Mouse (Mus musculus): ENCODE results near the gene Ctbs. TPM values are rescaled to one million over a fixed set of nuclear protein-coding genes. Genes with fewer than 3 reads are reported as not detected.
"Not testable (repeated sequence)": the region's sequence is repeated elsewhere in the genome, so short reads cannot be mapped to it uniquely, and the experiment has no call there.

The Ctbs gene
- polyA plus RNA-seq, 1 experiment from 2014 or later = 12.9 TPM

- H3K27ac ChIP-seq (ENCODE audit: low read depth, low read length) = no peak overlapping the region
- ATAC-seq (ENCODE audit: low FRiP score, low TSS enrichment) = no peak
- 86% methylated on average over 7 of the region's 7 CpGs for WGBS
- no peaks in the 10 kb centered on the region for H3K4me1 ChIP-seq (ENCODE audit: control insufficient read depth, insufficient read depth, low read length)
- H3K4me2 ChIP-seq (replicated peaks; ENCODE audit: low read depth, low read length) = no peak overlapping the region
- no peak overlapping the region for H3K9ac ChIP-seq (ENCODE audit: low read depth, low read length)
- no peaks in the 10 kb centered on the region for H3K9me3 ChIP-seq (ENCODE audit: control insufficient read depth, low read length)
- no peaks in the 10 kb centered on the region for H3K27me3 ChIP-seq (ENCODE audit: control insufficient read depth, insufficient read depth, low read length)
- no peak overlapping the region for H3K4me3 ChIP-seq (ENCODE audit: low read length)
- peaks cover 31% of the 10 kb centered on the region; the same call in 1 of the 2 replicates for H3K36me3 ChIP-seq (ENCODE audit: control insufficient read depth, insufficient read depth, low read length)
Measured at GRCm38 (mm10) chr3:146423710-146424109, 25.9 kb upstream of the Ctbs start.

- H3K4me2 ChIP-seq (replicated peaks; ENCODE audit: low read depth, low read length) = no peak overlapping the region
- H3K4me1 ChIP-seq (ENCODE audit: control insufficient read depth, insufficient read depth, low read length) = no peaks in the 10 kb centered on the region
- no peak for ATAC-seq (ENCODE audit: low FRiP score, low TSS enrichment)
- no peaks in the 10 kb centered on the region for H3K9me3 ChIP-seq (ENCODE audit: control insufficient read depth, low read length)
- H3K9ac ChIP-seq (ENCODE audit: low read depth, low read length) = no peak overlapping the region
- no peak overlapping the region for H3K4me3 ChIP-seq (ENCODE audit: low read length)
- 73% methylated on average over 7 of the region's 7 CpGs for WGBS
- H3K27ac ChIP-seq (ENCODE audit: low read depth, low read length) = no peak overlapping the region
- peaks cover 24% of the 10 kb centered on the region; the same call in 1 of the 2 replicates for H3K36me3 ChIP-seq (ENCODE audit: control insufficient read depth, insufficient read depth, low read length)
- H3K27me3 ChIP-seq (ENCODE audit: control insufficient read depth, insufficient read depth, low read length) = no peaks in the 10 kb centered on the region
Measured at GRCm38 (mm10) chr3:146424306-146424900, 25.2 kb upstream of the Ctbs start.

- ATAC-seq (ENCODE audit: low FRiP score, low TSS enrichment) = no peak
- H3K27me3 ChIP-seq (ENCODE audit: control insufficient read depth, insufficient read depth, low read length) = no peaks in the 10 kb centered on the region
- peaks cover 30% of the 10 kb centered on the region for H3K36me3 ChIP-seq (ENCODE audit: control insufficient read depth, insufficient read depth, low read length)
Measured at GRCm38 (mm10) chr3:146425902-146426301, 23.7 kb upstream of the Ctbs start.

GRCm38 (mm10) chr3:146426489-146426888, 23.1 kb upstream of the Ctbs start:
- Histone ChIP-seq H3K9me3 (ENCODE audit: control insufficient read depth, low read length) (no peaks in the 10 kb centered on the region), H3K27me3 (ENCODE audit: control insufficient read depth, insufficient read depth, low read length) (no peaks in the 10 kb centered on the region), H3K4me2 (replicated peaks; ENCODE audit: low read depth, low read length) (no peak overlapping the region), H3K4me3 (ENCODE audit: low read length) (no peak overlapping the region), H3K4me1 (ENCODE audit: control insufficient read depth, insufficient read depth, low read length) (no peaks in the 10 kb centered on the region), H3K36me3 (ENCODE audit: control insufficient read depth, insufficient read depth, low read length) (peaks cover 35% of the 10 kb centered on the region), H3K27ac (ENCODE audit: low read depth, low read length) (no peak overlapping the region), H3K9ac (ENCODE audit: low read depth, low read length) (no peak overlapping the region)
- no peak for ATAC-seq (ENCODE audit: low FRiP score, low TSS enrichment)
- 94% methylated on average over 8 of the region's 8 CpGs for WGBS

More at GRCm38 (mm10) chr3:146425902-146426301, 23.7 kb upstream of the Ctbs start:
- Histone ChIP-seq H3K4me3 (ENCODE audit: low read length) (no peak overlapping the region), H3K9ac (ENCODE audit: low read depth, low read length) (no peak overlapping the region), H3K27ac (ENCODE audit: low read depth, low read length) (no peak overlapping the region), H3K9me3 (ENCODE audit: control insufficient read depth, low read length) (no peaks in the 10 kb centered on the region), H3K4me2 (replicated peaks; ENCODE audit: low read depth, low read length) (no peak overlapping the region), H3K4me1 (ENCODE audit: control insufficient read depth, insufficient read depth, low read length) (no peaks in the 10 kb centered on the region)
- WGBS = 41% methylated on average over 7 of the region's 7 CpGs

GRCm38 (mm10) chr3:146433063-146433462, 16.5 kb upstream of the Ctbs start:
- H3K36me3 ChIP-seq (ENCODE audit: control insufficient read depth, insufficient read depth, low read length) = peaks cover 51% of the 10 kb centered on the region
- H3K4me3 ChIP-seq (ENCODE audit: low read length); H3K4me2 ChIP-seq (replicated peaks; ENCODE audit: low read depth, low read length); ATAC-seq (ENCODE audit: low FRiP score, low TSS enrichment); H3K9me3 ChIP-seq (ENCODE audit: control insufficient read depth, low read length); H3K27ac ChIP-seq (ENCODE audit: low read depth, low read length); H3K27me3 ChIP-seq (ENCODE audit: control insufficient read depth, insufficient read depth, low read length); H3K4me1 ChIP-seq (ENCODE audit: control insufficient read depth, insufficient read depth, low read length); H3K9ac ChIP-seq (ENCODE audit: low read depth, low read length): not testable (repeated sequence)
- WGBS = 87% methylated on average over 11 of the region's 11 CpGs

- WGBS = 87% methylated on average over 14 of the region's 14 CpGs
- Histone ChIP-seq H3K27me3 (ENCODE audit: control insufficient read depth, insufficient read depth, low read length) (no peaks in the 10 kb centered on the region), H3K27ac (ENCODE audit: low read depth, low read length) (no peak overlapping the region), H3K9me3 (ENCODE audit: control insufficient read depth, low read length) (no peaks in the 10 kb centered on the region), H3K36me3 (ENCODE audit: control insufficient read depth, insufficient read depth, low read length) (peaks cover 52% of the 10 kb centered on the region), H3K4me1 (ENCODE audit: control insufficient read depth, insufficient read depth, low read length) (no peaks in the 10 kb centered on the region), H3K4me3 (ENCODE audit: low read length) (no peak overlapping the region), H3K4me2 (replicated peaks; ENCODE audit: low read depth, low read length) (no peak overlapping the region), H3K9ac (ENCODE audit: low read depth, low read length) (no peak overlapping the region)
- ATAC-seq (ENCODE audit: low FRiP score, low TSS enrichment) = no peak
Measured at GRCm38 (mm10) chr3:146433681-146434350, 15.8 kb upstream of the Ctbs start.

GRCm38 (mm10) chr3:146434686-146435085, 14.9 kb upstream of the Ctbs start:
- H3K9ac ChIP-seq (ENCODE audit: low read depth, low read length) = no peak overlapping the region
- 93% methylated on average over 8 of the region's 8 CpGs for WGBS
- no peak overlapping the region for H3K27ac ChIP-seq (ENCODE audit: low read depth, low read length)
- no peak overlapping the region for H3K4me2 ChIP-seq (replicated peaks; ENCODE audit: low read depth, low read length)
- no peaks in the 10 kb centered on the region for H3K9me3 ChIP-seq (ENCODE audit: control insufficient read depth, low read length)
- H3K36me3 ChIP-seq (ENCODE audit: control insufficient read depth, insufficient read depth, low read length) = peaks cover 51% of the 10 kb centered on the region
- H3K4me1 ChIP-seq (ENCODE audit: control insufficient read depth, insufficient read depth, low read length) = no peaks in the 10 kb centered on the region
- ATAC-seq (ENCODE audit: low FRiP score, low TSS enrichment) = no peak
- no peak overlapping the region for H3K4me3 ChIP-seq (ENCODE audit: low read length)
- H3K27me3 ChIP-seq (ENCODE audit: control insufficient read depth, insufficient read depth, low read length) = no peaks in the 10 kb centered on the region

- Histone ChIP-seq H3K4me1 (ENCODE audit: control insufficient read depth, insufficient read depth, low read length) (no peaks in the 10 kb centered on the region), H3K36me3 (ENCODE audit: control insufficient read depth, insufficient read depth, low read length) (peaks cover 54% of the 10 kb centered on the region), H3K9ac (ENCODE audit: low read depth, low read length) (no peak overlapping the region), H3K9me3 (ENCODE audit: control insufficient read depth, low read length) (no peaks in the 10 kb centered on the region), H3K4me3 (ENCODE audit: low read length) (no peak overlapping the region), H3K4me2 (replicated peaks; ENCODE audit: low read depth, low read length) (no peak overlapping the region), H3K27me3 (ENCODE audit: control insufficient read depth, insufficient read depth, low read length) (no peaks in the 10 kb centered on the region), H3K27ac (ENCODE audit: low read depth, low read length) (no peak overlapping the region)
- ATAC-seq (ENCODE audit: low FRiP score, low TSS enrichment) = no peak
- 89% methylated on average over 11 of the region's 11 CpGs for WGBS
Measured at GRCm38 (mm10) chr3:146435533-146435932, 14.1 kb upstream of the Ctbs start.

GRCm38 (mm10) chr3:146436114-146436513, 13.5 kb upstream of the Ctbs start:
- Histone ChIP-seq H3K27ac (ENCODE audit: low read depth, low read length) (no peak overlapping the region), H3K4me1 (ENCODE audit: control insufficient read depth, insufficient read depth, low read length) (no peaks in the 10 kb centered on the region), H3K4me3 (ENCODE audit: low read length) (no peak overlapping the region), H3K36me3 (ENCODE audit: control insufficient read depth, insufficient read depth, low read length) (peaks cover 50% of the 10 kb centered on the region), H3K9ac (ENCODE audit: low read depth, low read length) (no peak overlapping the region), H3K9me3 (ENCODE audit: control insufficient read depth, low read length) (no peaks in the 10 kb centered on the region), H3K27me3 (ENCODE audit: control insufficient read depth, insufficient read depth, low read length) (no peaks in the 10 kb centered on the region), H3K4me2 (replicated peaks; ENCODE audit: low read depth, low read length) (no peak overlapping the region)
- 93% methylated on average over 8 of the region's 8 CpGs for WGBS
- no peak for ATAC-seq (ENCODE audit: low FRiP score, low TSS enrichment)
